Mouse (Mus musculus) regulatory T cell (primary cell): ENCODE results near the gene Strip2.

Experiments
- in situ Hi-C: fragments of 300-600 bp; cut with MboI, MseI; formaldehyde crosslinking; loops from one replicate; pipeline ENCODE4 v1.15.1; 2025; ENCODE audit warnings: high pct_unique_total_duplicates

Gene Strip2

DNA sequence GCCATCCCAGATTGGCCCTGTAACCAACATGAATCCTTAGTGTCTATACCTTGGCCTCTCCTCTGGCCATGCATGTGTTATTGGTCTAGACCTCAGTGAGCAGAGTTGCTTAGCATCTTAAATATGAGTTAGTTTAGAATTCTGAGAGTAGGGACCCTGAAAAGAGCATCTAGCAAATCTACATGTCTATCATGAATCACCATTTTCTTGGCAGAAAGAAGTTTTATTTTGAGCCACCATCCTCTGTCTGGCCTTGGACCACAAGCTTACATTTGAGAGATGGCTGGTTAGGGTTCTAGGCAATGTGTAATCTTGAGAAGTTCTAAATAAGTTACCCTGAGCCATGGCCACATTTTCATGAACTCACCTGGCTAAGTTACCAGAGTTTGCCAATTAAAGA is 13.3 kb downstream of the Strip2 start:
- in situ Hi-C loops = no loop called here

DNA sequence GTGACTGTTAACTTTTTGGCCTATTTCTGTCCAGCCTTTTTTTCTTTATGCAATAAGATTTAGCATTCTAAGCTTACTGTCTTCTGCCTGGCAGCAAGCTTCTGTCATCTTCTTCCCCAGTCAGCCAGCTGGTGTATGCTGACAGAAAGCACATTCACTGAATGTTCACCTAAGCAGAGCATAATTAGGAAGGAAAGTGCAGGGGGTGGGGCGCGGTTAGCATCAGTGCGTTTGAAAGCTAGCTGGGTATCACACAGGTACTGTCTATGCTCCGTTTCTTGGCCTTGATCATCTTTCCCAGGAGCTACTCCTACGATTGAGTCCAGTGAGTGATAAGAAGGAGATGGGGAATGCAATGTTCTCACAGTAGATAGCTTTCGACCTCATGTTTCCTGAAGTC is 13.9 kb downstream of the Strip2 start:
- in situ Hi-C loops = no loop called here

DNA sequence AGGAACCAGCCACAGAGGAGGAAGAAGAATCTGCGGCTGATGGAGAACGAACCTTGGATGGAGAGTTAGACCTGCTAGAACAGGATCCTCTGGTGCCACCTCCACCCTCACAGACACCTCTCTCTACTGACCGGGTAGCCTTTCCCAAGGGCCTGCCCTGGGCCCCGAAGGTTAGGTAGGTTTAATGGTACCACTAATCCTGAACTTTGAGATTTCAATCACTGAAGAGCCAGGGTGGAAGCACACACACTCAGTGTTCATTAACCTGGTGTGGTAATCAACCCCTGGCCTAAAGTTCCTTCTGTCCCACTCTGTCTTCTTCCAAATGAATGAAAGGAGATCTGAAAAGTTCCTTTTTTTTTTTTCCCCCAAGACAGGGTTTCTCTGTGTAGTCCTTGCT is 14.4 kb downstream of the Strip2 start:
- in situ Hi-C loops = no loop called here

DNA sequence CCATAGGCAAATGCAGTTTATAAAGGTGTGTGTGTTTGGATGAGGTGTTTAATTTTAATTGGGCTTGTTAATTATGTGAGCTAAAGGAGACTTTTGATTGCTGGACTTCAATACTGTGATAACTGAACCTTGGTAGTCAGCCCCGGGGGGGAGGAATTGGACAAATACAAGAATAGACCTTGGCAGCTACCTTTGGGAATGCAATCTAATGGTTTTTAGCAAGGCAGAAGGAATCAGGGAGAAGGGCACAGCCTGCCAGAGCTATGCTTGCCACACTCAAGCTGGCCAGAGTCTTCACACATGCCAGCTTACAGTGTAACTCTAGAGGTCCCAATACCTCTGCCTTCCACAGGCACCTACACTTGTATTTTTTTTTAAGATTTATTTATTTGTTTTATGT is 18.9 kb downstream of the Strip2 start:
- in situ Hi-C loops = no loop called here

DNA sequence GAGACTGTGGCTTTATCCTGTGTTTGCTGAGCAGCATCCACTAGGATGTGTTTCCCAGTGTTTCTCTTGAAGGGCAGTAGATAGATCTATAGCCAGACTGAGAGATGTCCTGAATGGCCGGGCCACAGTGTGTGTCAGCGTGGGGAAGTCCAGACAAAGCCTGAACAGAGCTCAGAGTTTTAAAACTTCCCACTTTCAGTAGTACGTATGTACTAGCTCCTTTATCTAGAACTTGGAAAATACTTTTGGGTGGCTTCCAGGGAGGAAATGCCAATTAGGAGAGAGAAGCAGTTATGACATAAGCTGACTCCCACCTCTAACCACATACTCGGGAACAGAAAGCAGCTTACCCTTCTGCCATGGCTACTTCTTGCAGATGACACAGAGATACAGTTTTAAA is 23.6 kb downstream of the Strip2 start:
- in situ Hi-C loops = no loop called here

DNA sequence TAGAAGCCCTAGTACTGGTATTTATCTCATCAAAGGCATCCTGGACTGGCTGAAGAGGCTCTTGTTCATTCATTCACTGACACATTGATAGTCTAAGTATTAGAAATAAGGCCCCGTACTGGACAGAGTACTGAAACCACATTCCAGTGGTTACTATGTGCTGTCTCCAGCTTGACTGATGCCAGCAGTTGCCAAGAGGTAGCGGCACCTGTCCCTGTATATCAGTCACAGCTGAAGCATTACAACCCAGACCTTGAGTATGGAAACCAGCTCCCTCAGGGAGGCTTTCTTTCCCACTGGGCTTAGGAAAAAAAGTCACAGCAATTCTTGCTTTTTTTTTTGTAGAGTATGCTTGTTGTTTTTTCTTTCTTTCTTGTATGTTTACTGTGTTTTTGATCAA is 24.2 kb downstream of the Strip2 start:
- in situ Hi-C loops = no loop called here

DNA sequence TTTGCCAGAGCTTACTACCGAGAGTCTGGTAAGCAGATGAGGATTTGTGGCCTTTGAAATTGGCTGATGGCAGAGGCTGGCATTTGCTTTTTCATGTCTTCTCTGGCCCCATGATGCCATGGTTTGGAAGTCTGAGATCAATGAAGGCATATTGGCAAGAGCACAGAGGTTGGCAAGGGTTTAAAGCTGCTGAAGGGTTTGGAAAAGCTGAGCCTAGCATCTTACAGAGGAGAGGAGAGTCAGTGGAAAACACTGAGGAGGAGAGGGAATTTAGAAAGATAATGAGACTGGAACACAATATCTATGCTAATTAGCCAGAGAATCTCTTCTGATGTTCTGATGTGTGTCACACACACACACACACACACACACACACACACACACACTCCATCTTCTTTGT is 27.7 kb downstream of the Strip2 start:
- in situ Hi-C loops = no loop called here

DNA sequence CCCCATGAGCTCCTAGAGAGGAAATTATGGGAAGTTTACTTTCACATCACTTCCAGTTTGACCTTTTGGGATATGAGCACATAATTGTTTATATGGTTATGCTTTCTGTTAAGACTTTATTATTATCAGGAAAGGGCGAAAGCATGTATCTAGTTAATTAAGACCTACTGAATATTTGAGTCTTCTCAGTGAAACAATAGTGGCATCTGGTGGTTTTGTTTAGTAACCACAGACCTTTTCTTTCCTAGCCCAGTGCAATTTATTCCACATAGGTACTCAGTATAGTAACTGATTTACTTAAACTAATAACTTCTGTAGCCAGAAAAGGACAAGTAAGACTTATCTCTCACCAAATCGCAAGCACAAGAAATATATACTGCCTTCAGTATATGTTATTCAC is 29.8 kb downstream of the Strip2 start:
- in situ Hi-C loops = no loop called here

DNA sequence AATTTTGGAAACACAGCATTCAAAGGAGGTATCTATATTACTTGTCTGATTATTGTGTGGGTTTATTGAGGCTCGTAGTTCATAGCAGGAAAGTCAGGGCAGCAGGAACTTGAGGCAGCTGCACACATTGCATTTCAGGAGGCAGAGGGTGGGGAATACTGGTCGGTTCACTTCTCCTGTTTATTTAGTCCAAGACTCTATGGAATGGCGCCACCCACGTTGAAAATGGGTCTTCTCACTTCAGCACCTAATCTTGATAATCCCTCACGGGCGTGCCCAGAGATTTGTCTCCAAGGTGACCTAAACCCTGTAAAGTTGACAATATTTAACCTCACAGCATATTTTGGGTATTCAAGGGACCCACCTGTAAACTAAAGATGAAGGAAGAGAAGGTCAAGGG is 31.0 kb downstream of the Strip2 start:
- in situ Hi-C loops = no loop called here

DNA sequence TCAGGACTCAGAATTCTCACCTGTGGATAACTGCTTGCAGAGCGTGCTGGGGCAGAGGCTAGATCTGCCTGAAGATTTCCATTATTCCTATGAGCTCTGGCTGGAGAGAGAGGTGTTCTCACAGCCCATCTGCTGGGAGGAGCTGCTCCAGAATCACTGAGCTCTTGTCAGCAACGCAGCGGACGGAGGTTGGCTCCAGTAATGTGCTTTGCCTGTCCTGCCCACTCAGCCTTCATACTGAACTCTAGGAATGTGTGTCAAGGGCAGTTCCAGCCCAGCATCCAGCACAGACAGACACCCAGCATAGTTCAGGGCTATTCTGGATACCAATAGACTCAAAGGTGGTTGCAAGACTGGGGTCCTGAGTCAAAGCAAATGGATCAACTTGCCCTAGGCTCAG is 39.9 kb downstream of the Strip2 start:
- in situ Hi-C loops = no loop called here

DNA sequence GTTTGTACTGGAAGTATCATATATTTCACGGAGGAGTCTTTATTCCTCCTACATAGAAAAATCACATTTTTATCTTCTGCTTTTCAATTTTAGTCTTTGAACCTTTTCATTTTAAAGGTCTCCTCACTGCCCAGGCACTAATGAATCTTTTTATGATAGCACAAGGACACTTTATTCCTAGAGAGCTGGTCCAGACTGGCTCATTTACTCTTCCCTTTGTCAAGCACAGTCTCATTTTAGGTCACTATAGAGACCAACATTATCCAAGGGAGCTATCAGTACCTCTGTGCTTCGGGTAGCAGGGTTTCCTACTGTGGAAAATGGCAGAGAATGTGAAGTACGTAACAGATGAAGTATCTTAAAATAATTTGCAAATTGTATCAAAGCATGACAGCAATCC is 41.9 kb downstream of the Strip2 start:
- in situ Hi-C loops = no loop called here

DNA sequence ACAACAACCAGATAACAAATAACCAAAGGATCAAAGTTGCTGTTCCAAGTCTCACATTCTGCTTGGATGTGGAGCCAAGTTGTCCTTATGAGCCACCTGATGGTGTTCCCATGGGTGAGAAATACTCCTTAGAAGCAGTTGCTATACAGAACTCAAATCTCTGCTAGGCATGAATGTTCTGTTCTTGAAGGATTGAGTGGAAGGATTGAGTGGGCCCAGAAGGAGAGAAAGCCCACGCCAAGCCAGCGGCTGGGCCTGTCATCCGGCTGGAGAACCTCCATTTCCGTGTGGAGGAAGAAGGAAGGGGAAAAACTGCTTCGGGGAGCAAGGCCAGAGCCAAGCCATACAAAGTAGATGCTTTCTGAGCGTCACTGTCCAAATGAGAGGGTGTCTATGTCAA is 44.3 kb downstream of the Strip2 start:
- in situ Hi-C loops = no loop called here

DNA sequence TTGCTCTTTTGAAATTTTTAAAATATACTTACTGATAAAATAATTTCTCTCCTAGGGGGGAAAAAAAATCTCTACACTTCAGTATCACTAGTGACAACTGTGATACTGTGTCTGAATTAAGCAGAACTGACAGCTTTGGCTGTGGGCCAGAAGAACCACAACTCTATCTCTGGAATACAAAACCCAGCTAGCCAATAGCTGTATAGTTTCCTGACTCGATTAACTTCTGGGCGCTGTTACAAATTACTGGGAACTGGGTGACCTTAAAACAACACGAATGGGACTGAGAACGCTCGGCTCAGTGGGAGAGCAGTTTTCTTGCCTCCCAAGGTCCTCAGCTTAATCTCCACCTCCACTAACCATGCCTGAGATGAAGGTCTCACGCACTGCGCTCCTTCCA is 51.1 kb downstream of the Strip2 start:
- in situ Hi-C loops = no loop called here

DNA sequence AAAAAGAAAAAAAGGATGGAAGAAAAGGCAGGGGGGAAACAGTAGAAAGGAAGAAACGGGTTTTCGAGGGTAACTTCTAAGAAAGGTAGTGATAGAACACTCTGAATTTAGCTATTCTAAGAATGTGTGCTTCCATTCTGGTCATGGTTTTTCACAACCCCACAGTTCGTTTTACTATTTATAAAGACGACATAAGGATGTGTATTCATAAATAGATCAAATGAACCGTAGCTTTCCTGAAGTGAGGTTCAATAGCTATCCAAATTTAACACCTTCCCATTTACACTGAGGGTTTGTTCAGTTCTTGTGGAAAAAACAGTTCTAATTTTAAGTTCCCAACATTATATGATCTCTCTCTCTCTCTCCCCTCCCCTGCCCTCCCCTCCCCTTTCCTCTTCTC is 56.5 kb downstream of the Strip2 start:
- in situ Hi-C loops = no loop called here

DNA sequence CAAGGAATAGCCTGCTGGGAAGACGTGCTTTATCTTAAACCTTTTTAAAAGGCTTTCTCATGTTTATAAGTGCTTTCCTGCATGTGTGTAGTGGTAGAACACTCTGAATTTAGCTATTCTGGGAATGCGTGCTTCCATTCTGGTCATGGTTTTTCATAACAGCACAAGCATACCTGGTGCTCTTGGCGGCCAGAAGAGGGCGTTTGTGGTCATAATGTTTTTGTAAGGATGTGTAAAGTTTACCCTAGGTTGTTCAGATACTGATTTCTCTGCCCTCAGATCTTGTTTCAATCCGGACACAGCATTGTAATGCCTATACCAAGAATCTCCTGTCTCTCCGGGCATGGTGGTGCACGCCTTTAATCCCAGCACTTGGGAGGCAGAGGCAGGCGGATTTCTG is 58.0 kb downstream of the Strip2 start:
- in situ Hi-C loops = no loop called here

DNA sequence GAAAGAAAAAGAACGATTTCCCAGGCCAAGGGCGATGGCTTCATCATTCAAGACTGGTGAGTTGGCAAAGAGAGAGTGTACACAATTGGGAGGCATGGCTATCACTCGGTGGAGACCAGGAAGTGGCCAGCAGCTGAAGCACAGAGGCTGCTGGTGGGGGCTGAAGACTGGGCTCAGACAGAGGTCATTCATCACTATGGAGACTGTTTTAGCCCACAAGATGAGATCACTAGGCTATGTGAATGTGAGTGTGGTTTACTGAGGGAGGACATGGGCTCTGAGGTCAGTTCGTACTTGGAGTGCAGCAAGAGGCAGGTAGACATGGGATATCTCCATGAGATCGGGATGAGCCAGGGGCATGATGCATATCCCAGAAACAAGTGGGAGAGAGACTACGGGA is 63.6 kb downstream of the Strip2 start:
- in situ Hi-C loops = no loop called here

DNA sequence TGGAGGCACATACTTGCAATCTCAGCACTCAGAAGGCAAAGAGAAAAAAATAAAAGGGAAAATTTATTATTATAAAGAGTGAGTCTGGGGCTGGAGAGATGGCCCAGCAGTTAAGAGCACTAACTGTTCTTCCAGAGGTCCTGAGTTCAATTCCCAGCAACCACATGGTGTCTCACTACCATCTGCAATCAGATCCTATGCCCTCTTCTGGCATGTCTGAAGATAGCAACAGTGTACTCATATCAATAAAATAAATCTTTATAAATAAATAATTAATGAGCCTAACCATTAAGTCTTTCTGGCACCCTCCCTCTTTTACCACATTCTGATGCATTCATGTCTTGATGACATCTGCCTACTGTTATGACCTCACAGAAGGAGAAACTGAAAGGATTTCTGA is 65.0 kb downstream of the Strip2 start:
- in situ Hi-C loops = no loop called here

DNA sequence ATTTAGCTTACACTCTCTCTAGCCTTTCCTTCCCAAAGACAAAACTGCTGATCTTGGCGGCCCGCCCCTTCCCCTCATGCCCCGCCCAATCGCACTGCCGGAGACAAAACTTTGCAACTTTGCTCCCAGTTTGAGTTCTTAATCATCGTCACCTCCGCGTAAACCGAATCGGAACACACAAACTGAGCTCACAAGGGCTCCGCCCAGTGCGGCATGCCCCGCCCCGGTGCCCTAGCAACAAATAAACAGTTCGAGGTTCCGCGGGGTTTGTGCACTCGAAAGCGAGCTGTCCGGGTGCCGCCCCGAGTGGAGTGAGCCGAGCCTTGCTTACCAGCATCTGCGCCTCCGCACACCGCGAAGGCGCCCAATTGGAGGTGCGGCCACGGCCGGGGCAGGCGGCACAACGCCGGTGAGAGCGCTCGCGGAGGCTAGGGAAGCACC is 68.3 kb downstream of the Strip2 start:
- in situ Hi-C loops = no loop called here

DNA sequence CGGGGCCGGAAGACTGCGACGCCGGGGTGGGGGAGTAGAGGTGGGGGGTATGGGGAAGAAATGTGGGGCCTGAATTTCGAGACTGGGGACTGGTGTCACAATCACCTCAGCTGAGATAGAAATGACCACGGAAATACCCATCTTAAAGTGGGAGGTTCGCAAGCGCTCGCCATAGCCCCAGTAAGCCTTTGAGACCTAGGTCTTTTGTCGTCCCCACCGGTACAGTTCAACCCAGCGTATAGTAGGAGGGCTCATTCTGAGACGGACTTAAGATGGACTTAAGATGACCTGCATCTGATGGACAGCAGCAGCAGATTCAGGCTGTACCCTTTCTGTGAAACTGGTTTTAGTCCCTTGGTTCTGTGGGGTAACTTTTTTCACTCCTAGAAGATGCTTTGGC is 68.7 kb downstream of the Strip2 start:
- in situ Hi-C loops = no loop called here

DNA sequence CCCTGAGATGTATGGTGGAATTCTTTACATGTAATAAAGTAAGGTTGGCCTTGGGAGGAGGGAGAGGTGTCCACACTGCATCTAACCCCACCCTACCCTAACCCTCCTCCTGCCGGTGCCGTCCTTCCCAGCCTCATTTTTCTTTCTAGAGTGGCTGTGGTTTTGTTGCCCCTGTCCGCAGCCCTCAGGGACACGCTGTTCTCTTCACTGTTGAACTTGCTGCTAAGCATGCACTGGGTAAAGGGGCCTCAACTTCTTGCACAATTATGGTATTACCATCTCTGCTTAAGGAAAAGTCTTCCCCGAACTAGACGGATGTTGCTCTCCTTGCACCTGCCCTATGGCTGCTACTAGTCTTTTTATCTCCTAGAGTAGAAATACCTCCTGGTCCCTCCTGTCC is 69.2 kb downstream of the Strip2 start:
- in situ Hi-C loops = no loop called here

DNA sequence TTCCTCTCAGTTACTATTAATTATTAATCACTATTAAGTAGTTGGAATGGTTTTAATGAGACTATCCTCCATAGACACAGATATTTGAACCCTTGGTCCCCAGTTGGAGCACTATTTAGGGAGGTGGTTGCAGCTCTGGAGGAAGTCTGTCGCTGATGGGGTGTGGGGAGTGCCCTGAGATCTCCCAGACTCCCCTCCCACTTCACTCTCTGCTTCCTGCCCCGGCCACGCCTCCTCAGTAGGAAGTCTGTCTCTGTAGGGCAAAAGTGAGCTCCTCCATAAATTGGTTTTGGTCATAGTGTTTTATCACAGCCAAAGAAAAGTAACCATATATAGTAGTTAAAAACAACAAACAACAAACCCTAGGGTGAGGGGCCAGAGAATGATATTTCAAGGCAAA is 70.4 kb downstream of the Strip2 start:
- in situ Hi-C loops = no loop called here

DNA sequence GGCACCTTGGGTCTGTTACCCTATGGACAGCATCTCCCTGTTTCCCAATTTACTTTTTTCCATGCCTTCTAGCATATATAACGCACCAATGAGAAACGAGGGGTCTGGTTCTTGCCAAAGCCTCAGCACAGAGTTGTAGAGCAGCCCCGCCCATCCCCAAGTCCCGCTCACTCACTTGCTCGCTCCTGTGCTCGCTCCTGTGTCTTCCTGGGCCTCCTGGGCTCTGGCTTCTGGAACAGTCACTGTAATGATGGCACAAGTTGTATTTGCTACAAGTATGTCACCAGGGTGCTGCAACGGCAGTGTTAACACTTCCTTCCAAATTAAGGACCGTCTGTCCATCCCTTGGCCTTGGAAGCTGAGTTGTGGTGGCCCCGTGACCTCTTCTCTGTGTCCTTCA is 81.3 kb downstream of the Strip2 start:
- in situ Hi-C loops = no loop called here

DNA sequence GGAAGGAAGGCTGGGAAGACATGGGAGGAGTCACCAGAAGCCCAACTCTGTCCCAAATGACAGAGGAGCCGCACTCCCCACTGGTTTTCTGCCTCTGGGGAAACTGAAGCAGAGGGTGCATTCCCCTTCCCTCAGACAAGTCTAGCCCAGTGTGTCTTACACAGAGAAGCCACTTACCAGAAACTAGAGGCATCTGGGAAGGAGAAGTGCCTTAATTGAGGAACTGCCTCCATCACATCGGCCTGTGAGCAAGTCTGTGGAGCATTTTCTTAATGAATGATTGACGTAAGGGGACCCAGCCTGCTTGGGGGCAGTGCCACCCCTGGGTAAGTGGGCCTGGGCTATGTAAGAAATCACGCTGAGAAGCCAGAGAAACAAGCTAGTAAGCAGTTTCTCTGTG is 82.0 kb downstream of the Strip2 start:
- in situ Hi-C loops = no loop called here

DNA sequence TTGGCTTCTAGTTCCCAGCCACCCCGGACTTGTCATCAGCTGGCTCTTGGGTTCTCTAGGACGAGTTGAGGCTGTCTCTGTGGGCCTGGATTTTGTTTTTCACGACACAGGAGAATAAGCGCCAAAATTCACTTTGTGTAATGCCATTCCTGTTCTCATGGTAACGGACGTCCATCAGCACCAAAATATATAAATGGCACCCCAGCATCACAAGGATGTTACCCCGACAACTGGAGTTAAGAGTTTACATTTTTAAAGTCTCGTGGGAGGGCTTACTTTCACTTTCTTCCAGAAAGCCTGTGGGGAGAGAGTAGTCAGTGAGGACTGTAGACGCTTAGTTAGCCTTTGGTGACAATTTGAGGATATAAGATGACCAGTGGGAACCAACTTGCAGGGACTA is 85.8 kb downstream of the Strip2 start:
- in situ Hi-C loops = no loop called here

DNA sequence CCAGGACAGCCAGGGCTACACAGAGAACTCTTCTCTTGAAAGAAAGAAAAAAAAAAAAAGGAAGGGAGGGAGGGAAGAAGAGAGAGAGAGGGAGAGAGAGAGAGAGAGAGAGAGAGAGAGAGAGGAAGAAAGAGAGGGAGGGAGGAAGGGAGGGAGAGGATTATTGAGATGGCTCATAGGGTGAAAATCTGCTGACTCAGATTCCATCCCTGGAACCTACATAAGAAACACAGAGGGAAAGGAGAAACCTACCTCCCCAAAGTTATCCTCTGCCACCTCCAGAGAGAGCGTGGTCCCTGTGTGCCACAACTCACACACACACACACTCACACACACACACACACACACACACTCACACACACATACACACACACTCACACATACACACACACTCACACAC is 89.0 kb downstream of the Strip2 start:
- in situ Hi-C loops = no loop called here
